Mouse (Mus musculus): ENCODE results near the gene Nsun7. TPM values are rescaled to one million over a fixed set of nuclear protein-coding genes. Genes with fewer than 3 reads are reported as not detected.

Gene Nsun7
- polyA plus RNA-seq, 1 experiment from 2014 or later: 2.9 TPM

Other genes with a start within 250 kb of the Nsun7 start
- gene Rbm47, start 86.8 kb upstream of the Nsun7 start, polyA plus RNA-seq (2015; fragmentation: Nextera tagmentation; extraction: Ambion mirVana): 6.7 and 6.9 TPM in 2 replicates